Mouse (Mus musculus): ENCODE results near the gene Mrtfa.

The Mrtfa gene

DNA sequence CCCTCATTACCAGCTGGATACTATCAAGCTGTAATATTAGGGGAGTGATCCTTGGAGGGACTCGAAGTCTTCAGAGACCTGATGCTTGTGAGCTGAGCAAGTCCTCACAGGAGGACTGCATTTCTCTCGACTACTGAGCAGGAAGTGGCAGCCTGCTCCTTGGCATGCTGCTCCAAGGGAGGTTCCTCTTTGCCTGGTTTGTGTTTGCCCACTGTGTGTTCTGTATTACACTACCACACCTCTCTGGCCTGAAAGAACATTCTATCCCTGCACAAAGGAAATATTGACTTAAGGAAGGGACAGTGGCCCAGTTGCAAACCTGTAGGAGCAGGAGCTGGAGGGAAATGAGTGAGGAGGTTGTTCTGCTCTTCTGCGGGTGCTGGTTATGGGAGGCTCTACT lies 200.8 kb downstream of the Mrtfa start:
- Histone ChIP-seq H3K36me3 (ENCODE audit: control insufficient read depth, insufficient read depth, low read length, poor library complexity, severe bottlenecking) (no peaks in the 10 kb centered on the region), H3K27me3 (ENCODE audit: control insufficient read depth, insufficient read depth, low read length, poor library complexity, severe bottlenecking) (no peaks in the 10 kb centered on the region)
- DNase-seq (ENCODE audit: low read depth, low spot score) = no peak

DNA sequence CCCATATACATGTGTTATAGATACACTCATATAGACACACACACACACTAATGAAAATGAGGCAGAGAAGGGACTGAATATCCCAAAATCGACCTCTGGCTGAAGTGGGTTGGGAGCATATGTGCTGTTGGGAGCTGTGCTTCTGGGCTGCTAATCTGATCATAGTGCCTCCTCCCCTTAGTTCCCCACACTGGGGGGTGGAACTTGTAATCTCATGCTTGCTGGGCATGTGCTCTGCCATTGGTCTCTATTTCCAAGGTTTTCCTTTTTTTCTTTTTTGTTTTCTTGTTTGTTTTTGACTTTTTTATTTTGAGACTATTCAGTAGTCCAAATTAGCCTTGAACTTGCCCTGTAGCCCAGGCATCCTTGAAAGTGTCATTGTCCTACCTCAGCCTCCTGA lies 202.2 kb downstream of the Mrtfa start:
- Histone ChIP-seq H3K27me3 (ENCODE audit: control insufficient read depth, insufficient read depth, low read length, poor library complexity, severe bottlenecking) (no peaks in the 10 kb centered on the region), H3K36me3 (ENCODE audit: control insufficient read depth, insufficient read depth, low read length, poor library complexity, severe bottlenecking) (no peaks in the 10 kb centered on the region)
- no peak for DNase-seq (ENCODE audit: low read depth, low spot score)

DNA sequence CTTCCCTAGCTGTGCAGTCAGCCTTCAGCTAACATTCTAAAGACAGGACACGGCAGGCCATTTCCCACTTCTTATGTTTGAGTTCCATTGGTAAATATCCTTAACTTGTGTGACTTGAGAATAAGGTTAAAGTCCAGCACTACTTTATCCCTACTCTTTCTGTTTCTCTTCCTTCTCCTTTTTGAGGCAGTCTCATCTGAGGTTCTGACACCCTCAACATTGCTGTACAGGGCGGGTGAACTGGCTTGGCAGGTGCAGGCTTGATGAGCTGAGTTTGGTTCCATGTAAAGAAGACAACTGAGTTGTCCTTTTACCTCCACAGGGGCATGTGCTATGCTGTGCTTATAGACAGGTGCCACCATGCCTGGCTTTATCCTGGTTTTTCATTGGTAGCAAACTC lies 207.3 kb downstream of the Mrtfa start:
- no peaks in the 10 kb centered on the region for H3K27me3 ChIP-seq (ENCODE audit: control insufficient read depth, insufficient read depth, low read length, poor library complexity, severe bottlenecking)
- no peak for DNase-seq (ENCODE audit: low read depth, low spot score)
- H3K36me3 ChIP-seq (ENCODE audit: control insufficient read depth, insufficient read depth, low read length, poor library complexity, severe bottlenecking) = no peaks in the 10 kb centered on the region

DNA sequence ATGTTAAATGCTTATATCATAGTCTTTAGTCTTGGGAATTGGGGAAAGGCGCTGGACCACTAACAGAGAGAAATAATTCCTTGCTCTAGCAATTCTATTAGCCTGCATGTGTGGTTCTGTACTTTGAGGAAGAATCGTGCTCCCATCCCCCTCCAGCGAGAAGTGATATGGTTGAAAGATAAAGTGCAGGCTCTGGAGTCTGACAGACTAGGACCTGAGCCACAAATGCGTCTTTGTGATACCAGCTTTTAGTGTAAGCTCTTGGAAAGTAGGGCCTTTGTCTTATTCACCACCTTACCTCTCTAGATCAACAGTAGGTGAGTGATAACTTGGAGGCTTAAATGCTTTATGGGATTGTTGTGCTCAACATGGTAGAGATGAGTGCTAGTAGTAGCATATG lies 209.4 kb downstream of the Mrtfa start:
- H3K36me3 ChIP-seq (ENCODE audit: control insufficient read depth, insufficient read depth, low read length, poor library complexity, severe bottlenecking) = no peaks in the 10 kb centered on the region
- no peak for DNase-seq (ENCODE audit: low read depth, low spot score)
- H3K27me3 ChIP-seq (ENCODE audit: control insufficient read depth, insufficient read depth, low read length, poor library complexity, severe bottlenecking) = no peaks in the 10 kb centered on the region

- no peaks in the 10 kb centered on the region for H3K36me3 ChIP-seq (ENCODE audit: control insufficient read depth, insufficient read depth, low read length, poor library complexity, severe bottlenecking)
- no peaks in the 10 kb centered on the region for H3K27me3 ChIP-seq (ENCODE audit: control insufficient read depth, insufficient read depth, low read length, poor library complexity, severe bottlenecking)
- DNase-seq (ENCODE audit: low read depth, low spot score) = no peak
Observed at GRCm38 (mm10) chr15:80979611-80980010, 210.9 kb downstream of the Mrtfa start.

DNA sequence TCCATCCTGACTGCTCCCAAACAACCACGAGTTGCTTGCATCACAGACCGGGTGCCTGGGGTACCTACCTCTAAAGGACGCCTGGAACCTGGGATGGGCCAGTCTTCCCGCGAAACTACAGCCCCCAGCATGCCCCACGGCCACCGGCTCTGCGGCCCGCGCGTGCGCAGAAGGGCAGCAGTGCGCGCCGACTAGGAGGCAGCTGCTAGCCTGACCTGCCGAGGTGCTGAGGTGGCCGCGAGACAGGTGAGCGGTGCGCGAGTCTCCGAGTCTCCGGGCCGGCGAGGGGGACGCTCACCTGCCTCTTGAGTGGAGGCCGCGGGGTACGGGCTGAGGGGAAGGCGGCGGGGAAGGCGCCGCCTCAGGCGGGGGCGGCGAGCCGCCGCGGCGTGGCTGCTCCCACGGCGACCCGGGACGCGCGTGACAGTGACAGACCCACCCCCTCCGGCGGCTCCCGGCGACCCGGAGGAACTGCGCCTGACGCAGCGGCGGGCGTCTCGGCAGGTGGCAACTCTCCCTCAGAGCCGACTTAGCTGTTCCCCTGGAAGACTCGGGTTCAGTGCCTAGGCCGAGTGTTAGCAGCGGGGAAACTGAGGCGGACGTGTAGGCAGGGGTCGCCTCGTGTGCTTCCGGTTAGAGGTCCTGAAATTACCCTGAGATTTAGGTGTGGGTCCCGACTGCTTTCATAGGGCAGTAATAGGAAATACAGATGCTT lies 212.8 kb downstream of the Mrtfa start, which contains the start of gene Sgsm3:
Sgsm3 (plus strand) TSS at position 146 of the 715 bp plus-strand sequence.
- Histone ChIP-seq H3K27me3 (ENCODE audit: control insufficient read depth, insufficient read depth, low read length, poor library complexity, severe bottlenecking) (no peaks in the 10 kb centered on the region), H3K36me3 (ENCODE audit: control insufficient read depth, insufficient read depth, low read length, poor library complexity, severe bottlenecking) (no peaks in the 10 kb centered on the region)
- DNase-seq (ENCODE audit: low read depth, low spot score) = peak; percentile 90

DNA sequence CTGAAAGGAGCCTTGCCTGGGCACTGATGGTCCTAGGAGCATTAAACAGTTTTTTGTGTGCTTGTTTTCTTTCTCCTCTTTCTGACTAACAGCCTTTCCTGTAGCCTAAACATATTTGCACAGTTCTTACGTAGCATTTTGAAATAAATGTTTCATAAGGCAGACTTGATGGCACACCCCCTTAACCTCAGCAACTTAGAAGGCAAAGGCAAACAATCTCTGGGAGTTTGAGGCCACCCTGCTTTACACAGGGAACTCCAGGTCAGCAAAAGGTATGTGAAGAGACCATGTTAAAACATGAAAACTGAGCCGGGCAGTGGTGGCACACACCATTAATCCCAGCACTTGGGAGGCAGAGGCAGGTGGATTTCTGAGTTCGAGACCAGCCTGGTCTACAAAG lies 214.9 kb downstream of the Mrtfa start:
- DNase-seq (ENCODE audit: low read depth, low spot score) = no peak
- Histone ChIP-seq H3K36me3 (ENCODE audit: control insufficient read depth, insufficient read depth, low read length, poor library complexity, severe bottlenecking) (no peaks in the 10 kb centered on the region), H3K27me3 (ENCODE audit: control insufficient read depth, insufficient read depth, low read length, poor library complexity, severe bottlenecking) (no peaks in the 10 kb centered on the region)

GRCm38 (mm10) chr15:80974311-80974710 lies 216.2 kb downstream of the Mrtfa start:
- DNase-seq (ENCODE audit: low read depth, low spot score) = no peak
- Histone ChIP-seq H3K27me3 (ENCODE audit: control insufficient read depth, insufficient read depth, low read length, poor library complexity, severe bottlenecking) (no peaks in the 10 kb centered on the region), H3K36me3 (ENCODE audit: control insufficient read depth, insufficient read depth, low read length, poor library complexity, severe bottlenecking) (0 out of 2 replicates have a peak, but pooled peaks cover 1% of the 10 kb centered on the region)

DNA sequence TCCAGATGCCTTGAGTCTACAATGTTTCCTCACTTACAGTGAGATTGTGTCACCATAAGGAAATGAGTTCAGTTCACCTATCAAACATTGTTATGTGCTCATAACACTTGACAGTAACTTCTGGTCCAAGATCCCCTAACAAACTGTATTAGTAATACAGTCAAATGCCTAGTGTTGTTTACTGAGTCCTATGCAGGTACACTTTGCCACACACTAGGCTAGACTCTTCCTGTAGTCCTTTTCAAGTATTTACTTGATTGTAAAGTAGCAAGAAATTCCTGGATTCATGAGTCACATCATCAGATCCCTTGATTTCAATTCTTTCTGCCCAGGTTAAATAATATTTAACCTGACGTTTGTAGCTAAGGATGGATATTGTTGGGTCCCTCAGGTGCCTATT lies 221.2 kb downstream of the Mrtfa start:
- no peak for DNase-seq (ENCODE audit: low read depth, low spot score)
- H3K36me3 ChIP-seq (ENCODE audit: control insufficient read depth, insufficient read depth, low read length, poor library complexity, severe bottlenecking) = peaks cover 8% of the 10 kb centered on the region

More for the DNA sequence above, 221.2 kb downstream of the Mrtfa start:
- H3K27me3 ChIP-seq (ENCODE audit: control insufficient read depth, insufficient read depth, low read length, poor library complexity, severe bottlenecking) = no peaks in the 10 kb centered on the region

Measured in splenic B cell, adult 2 months (primary cell).